Mouse (Mus musculus) MEL (cell line): ENCODE data around the gene Nsg2.

Source experiments
- CHD1 ChIP-seq: IDR thresholded peaks from 2 replicates; pipeline ENCODE4 v1.6.1; 2012; ENCODE audit warnings: low read depth, mild to moderate bottlenecking, inconsistent platforms, low read length, improper control_type of control experiment
- GATA1 ChIP-seq: IDR thresholded peaks from 2 replicates; pipeline ENCODE4 v1.6.1; 2011; ENCODE audit warnings: low read depth, low read length, improper control_type of control experiment
- MEF2A ChIP-seq: IDR thresholded peaks from 2 replicates; pipeline ENCODE4 v1.6.1; 2014; ENCODE audit warnings: low read depth, mild to moderate bottlenecking, inconsistent platforms, low read length, improper control_type of control experiment; ENCODE audit not compliant: poor library complexity, insufficient replicate concordance, severe bottlenecking; ENCODE audit errors: extremely low read depth
- RAD21 ChIP-seq: IDR thresholded peaks from 2 replicates; pipeline ENCODE4 v1.6.1; 2011; ENCODE audit warnings: mild to moderate bottlenecking, low read depth, low read length, improper control_type of control experiment

GRCm38 (mm10) chr11:32027474-32028342 is 27.4 kb downstream of the Nsg2 start:
- TF ChIP-seq GATA1 (no peak), MEF2A (no peak), RAD21 (no peak), CHD1 (no peak)
